In genomic region chr16:33516807-33517565, GRCm38 (mm10) we compare ENCODE assay signal across 8 mouse cellular contexts. TPM values are rescaled to one million over a fixed set of nuclear protein-coding genes. Genes with fewer than 3 reads are reported as not detected.
A peak's percentile ranks its signal among the peaks of the same experiment; 100 is the strongest.
DNase-seq lines count a peak whose midpoint lies in the region; ATAC-seq and TF ChIP-seq lines count a peak whose summit lies in the region.

Slc12a8 (plus strand) TSS chr16:33517328.

- no peak for TF ChIP-seq CTCF in liver, embryonic 14.5 days (IDR thresholded peaks at IDR 0.05; ENCODE audit: low read depth)

- H3K27me3 ChIP-seq in heart, embryonic 12.5 days (replicated peaks), result no peaks in the 10 kb centered on the region
- no peaks in the 10 kb centered on the region for H3K27me3 ChIP-seq in liver, embryonic 14.5 days (ENCODE audit: control insufficient read depth, insufficient read depth, low read length)

- H3K9ac ChIP-seq in heart, embryonic 12.5 days, result peak within 1 kb of the TSS; percentile 62
- no peak within 1 kb of the TSS for H3K9ac ChIP-seq in liver, embryonic 14.5 days (replicated peaks)

- peak; percentile 11 for DNase-seq in gastrocnemius, postnatal 14 days
- DNase-seq in gastrocnemius, adult 8-10 months (ENCODE audit: low spot score in 2 of 2), result no peak
- peak; percentile 34 for DNase-seq in embryo, embryonic 10.5 days (ENCODE audit: low spot score)
- DNase-seq in large intestine, adult 2 months (ENCODE audit: low read depth, low spot score), result no peak
- no peak for DNase-seq in liver, embryonic 14.5 days (ENCODE audit: low read depth in 3 of 3, low spot score in 3 of 3)
- peak; percentile 32 for DNase-seq in right cerebral cortex, postnatal 14 days
- DNase-seq in natural killer cell, adult 2 months (ENCODE audit: low spot score in 2 of 2), result no peak

- H3K27ac ChIP-seq in heart, embryonic 12.5 days (ENCODE audit: poor library complexity, severe bottlenecking), result no peak within 1 kb of the TSS
- no peak within 1 kb of the TSS for H3K27ac ChIP-seq in liver, embryonic 14.5 days

- intact Hi-C loops in gastrocnemius, postnatal 14 days (cut with DNase I; ENCODE audit: low total_unique reads), result no loop called here

- H3K9me3 ChIP-seq in heart, embryonic 12.5 days (replicated peaks), result no peaks in the 10 kb centered on the region
- H3K9me3 ChIP-seq in liver, embryonic 14.5 days (ENCODE audit: control insufficient read depth, low read length), result no peaks in the 10 kb centered on the region

- ATAC-seq in heart, embryonic 12.5 days (ENCODE audit: insufficient number of reproducible peaks, low FRiP score), result peak; percentile 67
- no peak for ATAC-seq in liver, embryonic 14.5 days (ENCODE audit: insufficient read depth)

- H3K4me3 ChIP-seq in heart, embryonic 12.5 days, result peak within 1 kb of the TSS; percentile 48
- no peak within 1 kb of the TSS for H3K4me3 ChIP-seq in liver, embryonic 14.5 days (ENCODE audit: insufficient read depth in 1 of 2, low read depth in 2 of 2, low read length in 2 of 2)

- H3K36me3 ChIP-seq in heart, embryonic 12.5 days, result no peaks in the 10 kb centered on the region
- no peaks in the 10 kb centered on the region for H3K36me3 ChIP-seq in liver, embryonic 14.5 days (replicated peaks; ENCODE audit: control insufficient read depth, insufficient read depth, low read depth)

- H3K4me2 ChIP-seq in heart, embryonic 12.5 days, result peak within 1 kb of the TSS; percentile 89
- peak within 1 kb of the TSS; percentile 1; the same call in 1 of the 2 replicates for H3K4me2 ChIP-seq in liver, embryonic 14.5 days (ENCODE audit: low read depth)

- peaks cover 16% of the 10 kb centered on the region for H3K4me1 ChIP-seq in heart, embryonic 12.5 days (replicated peaks)
- H3K4me1 ChIP-seq in liver, embryonic 14.5 days (replicated peaks; ENCODE audit: control insufficient read depth in 2 of 2, insufficient read depth in 2 of 2, low read length in 1 of 2), result no peaks in the 10 kb centered on the region

- no peak for TF ChIP-seq EP300 in liver, embryonic 14.5 days (IDR thresholded peaks at IDR 0.05; ENCODE audit: low read depth)

- WGBS in heart, embryonic 12.5 days, result 3% methylated on average over 27 of the region's 27 CpGs
- 9% methylated on average over 27 of the region's 27 CpGs for WGBS in large intestine, adult 2 months
- WGBS in liver, embryonic 14.5 days (ENCODE audit: insufficient replicate concordance), result 10% methylated on average over 27 of the region's 27 CpGs

RNA-seq across cellular contexts. Expression of gene Slc12a8, which starts in this region (rescaled TPM):
- under 1 TPM; 0.20 to 0.21 TPM for total RNA-seq in gastrocnemius, postnatal 14 days (2021)
- under 1 TPM; 0.10 to 0.32 (median 0.22) TPM for total RNA-seq in gastrocnemius, adult 8-10 months (2022)
- 1.2 and 1.3 TPM in 2 replicates for polyA plus RNA-seq in heart, embryonic 12.5 days (2016; fragmentation: Nextera tagmentation; extraction: Ambion mirVana)
- 54.9 and 65.2 TPM in 2 replicates for polyA plus RNA-seq in large intestine, adult 2 months (2012; rRNA removed)
- 0.03 and 0.06 TPM in 2 replicates for polyA plus RNA-seq in liver, embryonic 14.5 days (2012; rRNA removed)
- not detected in 2 replicates for polyA plus RNA-seq in liver, embryonic 14.5 days (2014; fragmentation: Nextera tagmentation; extraction: Ambion mirVana)

Comparison
In these comparisons a context has a peak if more than half of its experiments do, and no peak if none do; other contexts are left out.
1. RNA of gene Slc12a8 (polyA plus RNA-seq): 54.9 to 65.2 TPM in large intestine, adult 2 months; 1.2 to 1.3 TPM in heart, embryonic 12.5 days and 0.03 to 0.06 TPM in liver, embryonic 14.5 days; every median in the first group is over 10 times any median in the second.
2. Peak in DNase-seq in gastrocnemius, postnatal 14 days; RNA of the gene not detected or under 1 TPM.
3. DNase-seq: peak in embryo, embryonic 10.5 days (single experiment) and right cerebral cortex, postnatal 14 days (single experiment); none in gastrocnemius, adult 8-10 months (0 of 2), large intestine, adult 2 months (single experiment), liver, embryonic 14.5 days (0 of 3) and natural killer cell, adult 2 months (0 of 2).